Comparison of ENCODE assay signal across 21 mouse cellular contexts in the genomic region with DNA sequence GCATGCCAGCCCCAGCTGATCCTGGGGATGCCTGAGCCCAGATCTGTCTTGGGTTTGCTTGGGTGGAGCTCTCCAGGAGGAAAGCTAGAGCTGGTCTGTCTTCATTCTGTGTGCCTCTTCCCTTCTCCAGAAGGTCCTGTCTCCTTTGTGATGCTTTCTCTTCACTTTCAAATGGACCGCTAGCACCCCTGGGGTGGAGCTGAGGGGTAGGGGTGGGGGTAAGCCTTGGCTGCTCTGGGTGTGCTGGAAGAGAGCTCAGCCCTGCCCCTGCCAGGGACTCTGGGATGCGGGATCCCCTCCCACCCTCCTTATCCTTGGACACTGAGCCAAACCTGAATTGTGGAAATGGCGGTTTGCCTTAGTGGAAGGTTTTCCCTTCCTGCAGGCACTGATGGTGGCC. TPM values are rescaled to one million over a fixed set of nuclear protein-coding genes. Genes with fewer than 3 reads are reported as not detected.
"Had no signal": no experiment of that assay in that cellular context is flagged by ENCODE, and none has a peak within 500 bp of the region (broad histone marks: within the 10 kb centered on the region; RNA-seq: fewer than 3 reads in every experiment).

No protein-coding gene starts in this region.

- H3K27me3 ChIP-seq: liver, embryonic 15.5 days; lung, embryonic 15.5 days; neural tube, embryonic 13.5 days had no signal

- H3K4me2 ChIP-seq: limb, embryonic 13.5 days; liver, embryonic 12.5 days; liver, embryonic 15.5 days; lung, embryonic 15.5 days; neural tube, embryonic 13.5 days had no signal

- H3K9ac ChIP-seq: limb, embryonic 13.5 days; liver, embryonic 12.5 days; liver, embryonic 15.5 days; lung, embryonic 15.5 days; neural tube, embryonic 13.5 days had no signal

- H3K36me3 ChIP-seq: liver, embryonic 12.5 days; liver, embryonic 15.5 days; lung, embryonic 15.5 days; neural tube, embryonic 13.5 days had no signal

- ATAC-seq: liver, embryonic 12.5 days had no signal

- H3K9me3 ChIP-seq: limb, embryonic 10.5 days; limb, embryonic 13.5 days; liver, embryonic 12.5 days; liver, embryonic 15.5 days; lung, embryonic 15.5 days; midbrain, embryonic 10.5 days; neural tube, embryonic 13.5 days had no signal

- DNase-seq: kidney, adult 9 months; kidney, postnatal 14 days; kidney, postnatal 4 days; layer of hippocampus, adult 9-11 months; liver; lung, adult 18-20 months; lung, postnatal 10 days; lung, postnatal 36 days; thymus, adult 18-20 months; thymus, postnatal 36 days had no signal

- H3K27ac ChIP-seq: limb, embryonic 10.5 days; limb, embryonic 13.5 days; liver, embryonic 12.5 days; liver, embryonic 15.5 days; lung, embryonic 15.5 days; midbrain, embryonic 10.5 days; neural tube, embryonic 13.5 days had no signal

- H3K4me3 ChIP-seq: limb, embryonic 10.5 days; limb, embryonic 13.5 days; liver, embryonic 12.5 days; liver, embryonic 15.5 days; lung, embryonic 15.5 days; megakaryocyte, embryonic 14.5 days; midbrain, embryonic 10.5 days; myocyte; neural tube, embryonic 13.5 days had no signal

RNA-seq across cellular contexts. Expression of a gene that starts 21.2 kb away (rescaled TPM):
- total RNA-seq: monocyte, adult 5-6 weeks; neutrophil, adult 5-6 weeks had no signal
